Mouse (Mus musculus) B cell, adult 67 days (primary cell): Measurements from ENCODE around the gene Dnah14. TPM values are rescaled to one million over a fixed set of nuclear protein-coding genes. Genes with fewer than 3 reads are reported as not detected.

Experiments
- total RNA-seq, 2 experiments: library from RNA; stranded (reverse); gene quantifications; 4 replicates each; pipeline ENCODE4 v1.2.4; 2023

The Dnah14 gene
- total RNA-seq = not detected

GRCm38 (mm10) chr1:181576322-181576721 is at the start of gene Dnah14:
TSS of gene Dnah14 (plus strand) at chr1:181576559.

GRCm38 (mm10) chr1:181842781-181843180 is 266.4 kb downstream of the Dnah14 start, which contains the start of gene Lbr:
TSS of gene Lbr (minus strand) at chr1:181843046.

Other genes starting within 250 kb of the Dnah14 start
- gene Cnih3, start 223.9 kb upstream of the Dnah14 start, total RNA-seq = not detected
- not detected for gene Ccdc121, start 65.1 kb upstream of the Dnah14 start, total RNA-seq